Mouse (Mus musculus) bone marrow macrophage, adult 2 months (primary cell): ENCODE measurements around the gene 4930402H24Rik.

Experiments
- CTCF ChIP-seq: IDR thresholded peaks from 2 replicates; pipeline ENCODE4 v1.5.1; 2012; ENCODE audit warnings: low read depth, mild to moderate bottlenecking, low read length, moderate library complexity
- POLR2A ChIP-seq: IDR thresholded peaks from 2 replicates; pipeline ENCODE4 v1.6.1; 2012; ENCODE audit warnings: mild to moderate bottlenecking, low read depth, low read length, borderline replicate concordance

GRCm38 (mm10) chr2:130681531-130681930 is 224.7 kb downstream of the 4930402H24Rik start:
- TF ChIP-seq CTCF = no peak
- TF ChIP-seq POLR2A = no peak
